Mouse (Mus musculus): ENCODE data around the gene Uba3.

- TF ChIP-seq CTCF (IDR thresholded peaks at IDR 0.05; ENCODE audit: insufficient read depth, low read length) (no peak), POLR2A (IDR thresholded peaks at IDR 0.05; ENCODE audit: borderline replicate concordance, extremely low read depth, low read depth, low read length) (no peak)
These were observed 47.3 kb upstream of the Uba3 start, which contains the start of gene Lmod3 for GRCm38 (mm10) chr6:97252711-97253221.

Measured in lung, adult 2 months (tissue).